Mouse (Mus musculus): ENCODE results near the gene Rasip1.

Rasip1 gene

DNA sequence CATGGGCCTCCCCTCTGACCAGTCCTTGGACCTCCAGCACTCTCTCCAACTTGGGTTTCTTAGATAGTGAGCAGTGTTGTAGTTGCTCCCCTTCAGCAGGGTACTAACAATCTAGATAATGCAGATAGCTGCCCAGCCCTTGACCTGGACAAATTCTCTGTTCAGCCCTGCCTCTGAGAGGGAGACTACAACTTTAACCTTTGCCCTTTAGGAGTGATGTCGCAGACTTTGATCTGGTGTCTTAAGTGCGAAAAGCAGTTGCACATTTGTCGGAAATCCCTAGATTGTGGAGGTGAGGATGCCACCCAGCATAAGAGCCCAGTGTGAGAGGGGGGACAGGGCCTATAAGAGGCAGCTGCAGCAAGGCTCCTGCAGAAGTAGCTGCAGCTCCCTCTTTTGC, 2.6 kb upstream of the Rasip1 start:
- DNase-seq (ENCODE audit: low read depth, low spot score), result no peak

- no peak for DNase-seq (ENCODE audit: low read depth, low spot score)
These were observed 1.8 kb upstream of the Rasip1 start for GRCm38 (mm10) chr7:45625481-45625880.

DNA sequence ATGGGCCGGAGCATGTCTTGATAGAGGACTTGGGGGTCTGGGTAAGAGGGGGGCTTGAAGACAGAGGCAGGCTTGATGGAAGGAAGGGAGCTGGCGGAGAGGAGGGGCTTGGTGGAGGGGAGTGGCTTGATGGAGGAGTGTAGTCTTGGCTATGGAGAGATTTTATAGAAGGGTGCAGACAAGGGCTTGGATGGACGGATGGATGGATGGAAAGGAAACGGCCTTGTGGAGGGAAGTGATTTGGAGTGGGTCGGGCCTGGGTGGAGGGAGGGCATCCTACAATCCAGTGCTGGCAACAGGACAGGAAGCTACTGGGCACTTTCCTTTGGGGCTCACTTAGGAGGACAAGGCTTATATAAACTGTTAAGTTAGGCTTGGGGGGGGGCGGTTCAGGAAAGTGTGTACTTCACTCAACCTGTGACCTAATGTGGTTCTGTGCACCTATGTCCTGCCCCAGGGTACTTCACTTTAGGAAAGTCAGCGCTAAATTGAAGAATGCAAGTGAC, 664 bp upstream of the Rasip1 start:
- no peak for DNase-seq (ENCODE audit: low read depth, low spot score)

- peak; percentile 88 for DNase-seq (ENCODE audit: low read depth, low spot score)
These were observed 1.3 kb downstream of the Rasip1 start for GRCm38 (mm10) chr7:45628364-45629294.

GRCm38 (mm10) chr7:45630064-45630907, 3.0 kb downstream of the Rasip1 start:
- peak; percentile 77 for DNase-seq (ENCODE audit: low read depth, low spot score)

DNA sequence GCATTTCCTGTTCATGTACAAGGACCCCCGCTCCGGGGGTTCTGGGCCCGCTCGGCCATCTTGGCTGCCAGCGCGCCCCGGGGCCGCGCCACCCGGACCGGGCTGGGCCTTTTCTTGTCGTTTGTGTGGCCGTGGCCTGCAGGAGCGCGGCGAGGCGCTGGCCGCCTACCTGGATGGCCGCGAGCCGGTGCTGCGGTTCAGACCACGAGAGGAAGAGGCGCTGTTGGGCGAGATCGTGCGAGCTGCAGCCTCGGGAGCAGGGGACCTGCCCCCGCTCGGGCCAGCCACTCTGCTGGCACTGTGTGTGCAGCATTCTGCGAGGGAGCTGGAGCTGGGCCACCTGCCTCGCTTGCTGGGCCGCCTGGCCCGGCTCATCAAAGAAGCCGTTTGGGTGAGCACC, 5.2 kb downstream of the Rasip1 start:
- peak; percentile 41 for DNase-seq (ENCODE audit: low read depth, low spot score)

- DNase-seq (ENCODE audit: low read depth, low spot score), result peak; percentile 50
These were observed 7.8 kb downstream of the Rasip1 start for GRCm38 (mm10) chr7:45634946-45635681.

DNA sequence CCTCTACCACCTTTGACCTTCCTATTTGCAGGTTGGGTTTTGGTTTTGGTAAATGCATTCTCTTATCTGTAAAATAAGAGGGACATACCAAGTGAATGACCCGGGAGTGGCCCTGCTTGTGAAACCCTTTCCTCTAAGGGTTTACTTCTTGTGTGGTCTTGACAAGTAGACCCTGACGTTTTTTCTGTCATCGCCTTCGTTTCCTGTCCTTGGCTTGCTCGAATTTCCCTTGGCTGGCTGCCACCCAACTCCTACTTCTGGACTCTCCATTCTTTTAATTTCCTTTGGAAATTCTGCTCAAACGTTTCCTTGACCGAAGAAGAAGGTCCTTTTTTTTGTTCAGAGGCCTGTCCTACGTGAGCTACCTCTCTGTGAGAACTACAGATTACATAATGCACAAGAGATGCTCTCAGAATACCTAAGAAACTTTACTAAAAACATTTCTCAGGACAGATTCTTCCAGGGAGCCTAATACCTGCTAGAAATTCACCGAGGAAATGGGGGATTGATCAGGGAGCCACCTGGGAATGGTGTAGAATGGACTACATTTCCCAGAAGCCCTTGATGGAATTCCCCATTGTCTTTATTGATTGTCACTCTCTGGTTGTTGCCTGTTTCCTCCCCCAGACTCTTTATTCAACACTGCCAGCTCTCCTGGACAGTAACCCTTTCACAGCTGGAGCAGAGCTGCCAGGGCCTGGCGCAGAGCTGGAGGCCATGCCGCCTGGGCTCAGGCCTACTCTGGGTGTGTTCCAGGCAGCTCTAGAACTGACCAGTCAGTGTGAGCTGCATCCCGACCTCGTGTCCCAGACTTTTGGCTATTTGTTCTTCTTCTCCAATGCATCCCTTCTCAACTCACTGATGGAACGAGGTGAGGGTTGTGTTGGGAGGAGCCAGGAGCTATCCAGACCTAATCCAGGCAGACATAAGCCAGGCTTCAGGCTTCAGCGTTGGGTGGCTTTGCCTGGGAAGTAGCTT, 8.7 kb downstream of the Rasip1 start:
- DNase-seq (ENCODE audit: low read depth, low spot score), result peak; percentile 52

DNA sequence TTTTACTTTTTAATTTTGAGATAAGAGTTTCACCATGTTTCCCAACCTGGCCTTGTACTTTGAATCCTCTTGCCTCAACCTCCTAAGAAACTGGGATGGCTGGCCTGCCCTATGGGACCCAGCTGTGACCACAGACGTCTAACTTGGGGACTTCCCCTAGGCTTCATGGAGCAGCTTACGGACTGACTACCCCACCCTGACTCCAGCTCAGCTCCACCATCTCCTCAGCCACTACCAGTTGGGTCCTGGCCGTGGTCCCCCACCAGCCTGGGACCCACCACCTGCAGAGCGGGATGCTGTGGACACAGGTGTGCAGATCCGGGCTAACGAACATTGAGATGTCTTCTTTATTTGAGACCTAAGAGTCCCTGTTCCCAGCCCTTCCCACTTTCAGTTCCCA, 10.4 kb downstream of the Rasip1 start:
- DNase-seq (ENCODE audit: low read depth, low spot score), result no peak

- DNase-seq (ENCODE audit: low read depth, low spot score), result peak; percentile 98
These were observed 11.5 kb downstream of the Rasip1 start for GRCm38 (mm10) chr7:45638623-45639401.

GRCm38 (mm10) chr7:45639561-45640027, 12.3 kb downstream of the Rasip1 start, which contains the start of gene Mamstr:
Mamstr (plus strand) TSS chr7:45639977.
- peak; percentile 77 for DNase-seq (ENCODE audit: low read depth, low spot score)

DNA sequence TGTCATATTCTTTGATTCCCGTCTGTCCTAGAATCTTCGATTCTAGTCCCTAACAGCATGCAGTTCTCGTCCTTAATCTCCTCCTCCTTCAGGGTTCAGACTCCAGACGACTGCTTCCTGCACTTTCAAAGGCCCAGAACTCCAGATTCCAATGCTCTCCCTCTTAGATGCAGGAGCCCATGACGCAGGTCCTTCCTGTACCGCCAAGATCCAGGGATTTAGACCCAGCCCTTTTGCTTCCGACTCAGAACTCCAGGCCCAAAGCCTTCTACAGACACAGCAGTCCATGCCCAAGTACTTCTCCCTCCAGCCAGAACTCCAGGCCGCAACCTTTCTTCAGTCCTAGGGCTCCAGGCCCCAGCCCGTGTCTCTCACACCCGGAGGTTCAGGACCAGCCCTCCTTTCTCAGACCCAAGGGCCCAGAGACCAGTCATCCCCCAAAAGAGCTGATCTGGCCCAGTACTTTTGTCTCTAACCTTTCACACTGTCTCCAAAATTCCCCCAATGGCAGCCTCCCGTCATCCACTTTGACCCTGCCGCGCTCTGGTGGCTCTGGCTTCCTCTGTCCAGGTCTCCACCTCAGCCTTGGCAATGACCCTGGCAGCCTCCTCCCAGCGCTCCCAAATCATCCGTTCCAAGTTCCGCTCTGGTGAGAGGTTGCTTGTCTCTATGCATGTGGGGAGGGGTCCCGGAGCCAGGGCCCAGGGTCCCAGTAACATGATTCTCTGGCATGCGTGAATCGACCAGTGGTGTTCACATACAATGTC, 13.1 kb downstream of the Rasip1 start:
- DNase-seq (ENCODE audit: low read depth, low spot score), result no peak

DNA sequence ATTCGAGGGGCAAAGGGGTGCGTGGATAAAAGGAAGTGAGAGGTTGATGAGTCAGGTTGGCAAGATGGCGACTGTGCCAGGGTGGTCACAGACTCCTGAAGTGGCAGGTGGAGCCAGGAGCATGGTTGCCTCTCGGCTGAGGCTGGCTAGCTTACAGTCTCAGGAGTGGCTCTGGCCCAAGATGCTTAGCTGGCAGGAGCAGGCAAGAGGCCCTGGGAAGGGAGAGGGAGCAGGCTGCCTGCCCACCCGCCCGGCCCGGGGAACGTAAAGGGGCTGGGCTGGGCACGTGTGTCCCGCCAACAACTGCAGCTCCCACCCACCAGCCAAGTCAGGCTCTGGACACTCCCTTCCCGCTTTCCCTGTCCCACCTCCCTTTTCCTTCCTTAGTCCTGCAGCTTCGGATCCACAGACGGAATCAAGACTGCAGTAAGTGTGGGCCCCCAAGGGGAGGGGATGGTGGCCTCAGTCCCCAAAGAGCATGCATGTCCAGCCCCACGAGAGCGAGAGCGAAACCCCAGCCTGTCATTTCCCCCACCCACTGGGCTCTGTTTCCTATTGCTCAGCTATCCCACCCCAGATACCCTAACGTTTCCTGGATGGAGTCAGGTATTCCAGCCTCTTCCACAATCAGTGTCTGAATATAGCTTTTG, 14.2 kb downstream of the Rasip1 start:
- DNase-seq (ENCODE audit: low read depth, low spot score), result no peak

DNA sequence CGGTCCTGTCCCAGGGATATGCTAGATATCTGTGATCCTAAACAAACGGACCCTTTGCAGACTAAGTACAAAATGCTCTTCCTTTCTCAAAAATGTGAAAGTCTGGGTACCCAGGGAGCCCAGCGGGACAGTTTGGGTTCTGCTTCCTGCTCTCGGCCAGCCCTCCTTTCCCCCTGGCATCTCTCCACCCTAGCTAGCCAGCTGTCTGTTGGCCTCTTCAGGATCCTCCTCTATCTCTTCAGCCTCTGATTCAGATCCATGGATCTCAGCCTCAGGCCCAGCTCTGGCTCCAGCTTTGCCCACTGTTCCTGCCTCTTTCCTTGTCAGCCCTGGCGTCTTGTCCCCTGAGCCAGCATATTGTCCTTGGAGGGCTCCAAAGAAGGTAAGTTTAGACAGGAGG, 14.8 kb downstream of the Rasip1 start:
- no peak for DNase-seq (ENCODE audit: low read depth, low spot score)

GRCm38 (mm10) chr7:45642503-45643255, 15.4 kb downstream of the Rasip1 start:
- no peak for DNase-seq (ENCODE audit: low read depth, low spot score)

GRCm38 (mm10) chr7:45643441-45644178, 16.3 kb downstream of the Rasip1 start:
- DNase-seq (ENCODE audit: low read depth, low spot score), result peak; percentile 100

- DNase-seq (ENCODE audit: low read depth, low spot score), result peak; percentile 59
These were observed 16.9 kb downstream of the Rasip1 start for GRCm38 (mm10) chr7:45644183-45644582.
